Mouse (Mus musculus): ENCODE results near the gene Gm49405.
A peak's percentile ranks its signal among the peaks of the same experiment; 100 is the strongest.

- peak; percentile 82 for TF ChIP-seq CTCF (IDR thresholded peaks at IDR 0.05; ENCODE audit: low read depth, low read length)
- no peak for TF ChIP-seq POLR2A (IDR thresholded peaks at IDR 0.05; ENCODE audit: borderline replicate concordance, low read depth, low read length)
These were observed 18.5 kb downstream of the Gm49405 start for GRCm38 (mm10) chr19:4018743-4019583.

Measured in bone marrow macrophage, adult 2 months (primary cell).